Mouse (Mus musculus): ENCODE results near the gene Txlna. TPM values are rescaled to one million over a fixed set of nuclear protein-coding genes. Genes with fewer than 3 reads are reported as not detected.

The Txlna gene
- polyA plus RNA-seq, 1 experiment from 2014 or later, result 30.7 TPM

DNA sequence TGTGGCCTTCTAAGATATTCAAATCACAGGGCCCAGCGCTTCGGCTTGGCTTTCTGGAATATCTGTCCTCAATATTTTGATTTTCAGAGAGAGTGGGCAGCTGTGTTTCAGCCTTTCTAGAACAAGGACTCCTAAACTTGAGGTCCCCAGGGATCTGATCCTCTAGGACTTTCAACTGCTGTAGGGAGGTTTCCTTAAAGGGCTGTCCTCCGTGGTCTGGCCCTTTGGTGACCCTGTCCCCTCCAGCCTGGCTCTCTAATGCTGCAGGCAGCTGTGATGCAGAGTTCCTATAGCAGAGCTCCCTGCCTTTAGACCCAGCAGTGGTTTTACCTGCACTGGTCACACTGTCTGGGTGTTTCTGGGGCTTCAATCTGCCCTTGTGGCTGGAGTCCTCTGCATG lies 24.2 kb downstream of the Txlna start:
- WGBS (ENCODE audit: insufficient replicate concordance), result 81% methylated on average over 3 of the region's 3 CpGs
- no peak for DNase-seq

GRCm38 (mm10) chr4:129615801-129616290 lies 25.0 kb downstream of the Txlna start:
- DNase-seq (no peak), ATAC-seq (ENCODE audit: low read depth) (no peak)
- Histone ChIP-seq H3K36me3 (peaks cover 16% of the 10 kb centered on the region), H3K4me1 (replicated peaks) (peaks cover 21% of the 10 kb centered on the region), H3K9me3 (replicated peaks) (no peaks in the 10 kb centered on the region), H3K27me3 (no peaks in the 10 kb centered on the region), H3K4me2 (no peak overlapping the region), H3K9ac (no peak overlapping the region), H3K27ac (no peak overlapping the region), H3K4me3 (replicated peaks) (no peak overlapping the region)
- WGBS (ENCODE audit: insufficient replicate concordance), result 80% methylated on average over 9 of the region's 9 CpGs

More for the DNA sequence above, 24.2 kb downstream of the Txlna start:
- peaks cover 16% of the 10 kb centered on the region for H3K36me3 ChIP-seq
- no peaks in the 10 kb centered on the region for H3K27me3 ChIP-seq
- H3K4me3 ChIP-seq (replicated peaks), result no peak overlapping the region
- no peak overlapping the region for H3K4me2 ChIP-seq
- no peak overlapping the region for H3K27ac ChIP-seq
- ATAC-seq (ENCODE audit: low read depth), result no peak
- H3K9me3 ChIP-seq (replicated peaks), result no peaks in the 10 kb centered on the region
- peaks cover 27% of the 10 kb centered on the region for H3K4me1 ChIP-seq (replicated peaks)
- H3K9ac ChIP-seq, result no peak overlapping the region

GRCm38 (mm10) chr4:129614093-129614492 lies 26.8 kb downstream of the Txlna start, which contains the start of gene Dcdc2b:
Gene Dcdc2b (minus strand): TSS chr4:129614257.
- Histone ChIP-seq H3K9me3 (replicated peaks) (no peaks in the 10 kb centered on the region), H3K36me3 (peaks cover 29% of the 10 kb centered on the region), H3K27me3 (no peaks in the 10 kb centered on the region), H3K4me2 (no peak within 1 kb of the TSS), H3K27ac (no peak within 1 kb of the TSS), H3K4me3 (replicated peaks) (no peak within 1 kb of the TSS), H3K4me1 (replicated peaks) (peaks cover 21% of the 10 kb centered on the region), H3K9ac (no peak within 1 kb of the TSS)
- WGBS (ENCODE audit: insufficient replicate concordance), result 79% methylated on average over 6 of the region's 6 CpGs
- DNase-seq (no peak), ATAC-seq (ENCODE audit: low read depth) (no peak)

DNA sequence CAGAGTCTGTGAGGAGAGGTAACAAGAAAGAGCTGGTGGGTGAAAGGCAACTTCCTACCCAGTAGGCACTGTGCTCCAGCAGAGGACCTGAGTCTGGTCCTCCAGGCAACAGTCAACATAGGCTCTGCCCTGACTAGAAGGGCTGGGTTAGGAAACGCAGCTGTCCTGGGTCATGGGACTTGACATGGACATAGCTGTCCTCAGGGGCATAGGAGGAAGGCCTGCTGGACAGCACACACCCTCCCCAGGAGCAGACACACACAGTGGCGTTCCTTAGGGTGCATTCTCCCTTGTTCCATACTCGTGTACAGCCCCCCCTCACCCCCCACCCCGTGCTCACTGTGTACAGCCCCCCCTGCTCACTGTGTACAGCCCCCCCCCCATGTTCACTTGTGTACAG lies 30.4 kb downstream of the Txlna start:
- ATAC-seq (ENCODE audit: low read depth) (no peak), DNase-seq (no peak)
- Histone ChIP-seq H3K4me1 (replicated peaks) (peaks cover 18% of the 10 kb centered on the region), H3K27ac (no peak overlapping the region), H3K9ac (no peak overlapping the region), H3K9me3 (replicated peaks) (no peaks in the 10 kb centered on the region), H3K4me3 (replicated peaks) (no peak overlapping the region), H3K36me3 (peaks cover 43% of the 10 kb centered on the region), H3K27me3 (no peaks in the 10 kb centered on the region), H3K4me2 (no peak overlapping the region)
- 67% methylated on average over 4 of the region's 4 CpGs for WGBS (ENCODE audit: insufficient replicate concordance)

DNA sequence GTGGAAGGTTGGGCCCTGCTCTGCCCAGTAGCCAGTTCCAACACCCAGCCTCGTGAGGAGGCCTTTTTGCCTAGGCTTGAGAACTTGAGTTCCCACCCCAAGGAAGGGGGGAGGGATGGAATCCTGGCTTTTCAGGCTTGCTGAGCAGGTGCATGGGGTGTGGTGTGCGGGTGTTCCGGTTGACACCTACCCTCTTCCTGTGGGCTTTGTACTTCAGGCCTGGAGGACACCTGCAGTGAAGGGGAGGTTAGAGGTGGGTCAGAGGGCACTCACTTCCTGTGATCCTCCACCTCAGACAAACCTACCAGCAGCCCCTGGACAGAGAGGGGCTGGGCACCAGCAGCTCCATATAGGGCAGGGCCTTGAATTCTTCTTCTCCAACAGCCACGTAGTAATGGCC lies 30.8 kb downstream of the Txlna start:
- DNase-seq (no peak), ATAC-seq (ENCODE audit: low read depth) (no peak)
- Histone ChIP-seq H3K4me1 (replicated peaks) (peaks cover 18% of the 10 kb centered on the region), H3K27ac (no peak overlapping the region), H3K4me2 (no peak overlapping the region), H3K27me3 (no peaks in the 10 kb centered on the region), H3K9me3 (replicated peaks) (no peaks in the 10 kb centered on the region), H3K36me3 (peaks cover 46% of the 10 kb centered on the region), H3K4me3 (replicated peaks) (no peak overlapping the region), H3K9ac (no peak overlapping the region)
- WGBS (ENCODE audit: insufficient replicate concordance), result 80% methylated on average over 4 of the region's 4 CpGs

GRCm38 (mm10) chr4:129609139-129609631 lies 31.7 kb downstream of the Txlna start:
- Histone ChIP-seq H3K4me2 (no peak overlapping the region), H3K4me1 (replicated peaks) (peaks cover 18% of the 10 kb centered on the region), H3K36me3 (peaks cover 55% of the 10 kb centered on the region), H3K9ac (no peak overlapping the region), H3K27ac (peak overlapping the region; percentile 47; the same call in 1 of the 2 replicates), H3K27me3 (no peaks in the 10 kb centered on the region), H3K4me3 (replicated peaks) (no peak overlapping the region), H3K9me3 (replicated peaks) (no peaks in the 10 kb centered on the region)
- ATAC-seq (ENCODE audit: low read depth), result no peak
- DNase-seq, result no peak
- WGBS (ENCODE audit: insufficient replicate concordance), result 72% methylated on average over 12 of the region's 12 CpGs

DNA sequence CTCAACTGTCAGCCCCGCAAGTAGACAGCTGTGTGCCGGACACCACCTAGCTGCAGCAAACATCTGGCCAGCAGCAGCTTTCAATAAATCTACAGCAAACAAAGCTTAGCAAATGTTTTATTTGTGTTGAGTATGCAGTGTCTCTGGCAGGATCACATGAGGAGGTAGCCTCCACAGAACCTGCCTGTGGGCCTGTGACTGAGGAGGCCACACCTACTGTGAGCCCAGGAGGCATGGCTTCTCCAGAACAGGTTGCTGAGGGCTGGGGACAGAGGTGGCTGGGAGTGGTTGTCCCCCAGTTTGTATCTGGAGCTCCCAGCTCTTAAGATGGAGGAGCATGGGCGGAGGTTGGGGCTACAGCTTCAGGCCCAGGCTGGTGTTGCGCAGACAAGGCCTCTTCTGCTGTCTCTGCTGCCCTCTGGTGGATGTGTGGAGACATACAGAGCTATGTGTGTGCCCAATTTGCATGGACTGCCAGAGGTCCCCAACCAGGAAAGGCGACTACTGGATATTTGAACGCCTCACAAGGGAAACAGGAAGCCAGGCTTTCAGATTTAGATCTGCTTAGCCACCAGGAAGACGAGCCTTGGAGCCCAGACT lies 32.3 kb downstream of the Txlna start:
- Histone ChIP-seq H3K4me1 (replicated peaks) (peaks cover 22% of the 10 kb centered on the region), H3K4me2 (no peak overlapping the region), H3K27me3 (no peaks in the 10 kb centered on the region), H3K27ac (peak overlapping the region; percentile 73), H3K9me3 (replicated peaks) (no peaks in the 10 kb centered on the region), H3K4me3 (replicated peaks) (no peak overlapping the region), H3K9ac (peak overlapping the region; percentile 11; the same call in 1 of the 2 replicates), H3K36me3 (peaks cover 61% of the 10 kb centered on the region)
- ATAC-seq (ENCODE audit: low read depth), result peak; percentile 94
- DNase-seq, result peak; percentile 75
- 35% methylated on average over 7 of the region's 7 CpGs for WGBS (ENCODE audit: insufficient replicate concordance)

DNA sequence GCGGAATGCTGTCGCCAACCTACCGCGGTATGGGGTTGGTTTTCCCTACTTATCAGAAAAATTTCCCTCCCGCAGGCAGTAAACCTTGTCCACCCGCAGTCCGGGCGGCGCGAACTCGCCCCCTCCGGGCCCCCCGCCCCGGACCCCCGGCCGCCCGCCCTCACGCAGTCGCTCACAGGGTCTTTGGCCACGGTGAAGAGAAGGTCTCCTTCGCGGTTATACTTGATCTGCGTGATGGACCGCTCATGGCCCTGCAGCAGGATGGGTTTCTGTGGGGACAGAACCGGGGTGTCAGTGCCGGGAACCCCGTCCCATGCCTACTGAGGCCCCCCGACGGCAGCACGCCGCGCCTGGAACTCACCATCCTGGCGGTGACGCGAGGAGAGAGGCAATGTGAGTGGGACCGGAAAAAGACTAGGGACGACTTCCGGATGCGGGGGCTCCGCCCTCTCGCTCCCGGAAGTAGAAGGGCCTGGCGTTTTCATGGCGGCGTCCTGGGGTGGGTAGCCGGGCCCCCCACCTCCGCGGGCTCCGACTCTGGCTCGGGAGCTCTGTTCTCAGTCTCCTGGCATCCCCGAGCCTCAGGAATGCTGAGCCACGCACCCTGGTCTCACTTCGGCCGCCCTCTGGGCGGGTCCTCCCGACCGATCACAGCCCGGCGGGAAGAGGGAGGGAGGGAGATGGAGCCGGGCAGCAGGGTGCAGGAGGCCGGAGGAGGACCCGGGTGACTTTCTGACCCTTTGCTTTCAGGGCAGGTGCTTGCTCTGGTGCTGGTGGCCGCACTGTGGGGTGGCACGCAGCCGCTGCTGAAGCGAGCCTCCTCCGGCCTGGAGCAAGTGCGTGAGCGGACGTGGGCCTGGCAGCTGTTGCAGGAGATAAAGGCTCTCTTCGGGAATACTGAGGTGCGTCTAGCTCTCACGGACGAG lies 40.4 kb downstream of the Txlna start, which contains the start of the genes Eif3i and Tmem234:
Gene Eif3i, minus strand, starts transcription at position 416 of the 926 bp plus-strand sequence.
Gene Tmem234, plus strand, starts transcription at position 436 of the 926 bp plus-strand sequence.
- peak; percentile 75 for DNase-seq
- peaks cover 68% of the 10 kb centered on the region for H3K36me3 ChIP-seq
- H3K9me3 ChIP-seq (replicated peaks), result no peaks in the 10 kb centered on the region
- ATAC-seq (ENCODE audit: low read depth), result peak; percentile 93
- H3K27ac ChIP-seq, result peak within 1 kb of the TSS; percentile 92
- H3K4me3 ChIP-seq (replicated peaks), result peak within 1 kb of the TSS; percentile 97
- H3K27me3 ChIP-seq, result no peaks in the 10 kb centered on the region
- WGBS (ENCODE audit: insufficient replicate concordance), result under 1% methylated on average over 74 of the region's 74 CpGs
- H3K9ac ChIP-seq, result peak within 1 kb of the TSS; percentile 96
- H3K4me1 ChIP-seq (replicated peaks), result peaks cover 40% of the 10 kb centered on the region
- peak within 1 kb of the TSS; percentile 91 for H3K4me2 ChIP-seq

- Histone ChIP-seq H3K36me3 (peaks cover 36% of the 10 kb centered on the region), H3K27ac (peak overlapping the region; percentile 86), H3K4me1 (replicated peaks) (peaks cover 56% of the 10 kb centered on the region), H3K4me3 (replicated peaks) (no peak overlapping the region; the same call in 1 of the 2 replicates), H3K9me3 (replicated peaks) (no peaks in the 10 kb centered on the region), H3K4me2 (peak overlapping the region; percentile 48), H3K27me3 (no peaks in the 10 kb centered on the region), H3K9ac (peak overlapping the region; percentile 42)
- WGBS (ENCODE audit: insufficient replicate concordance), result 38% methylated on average over 4 of the region's 4 CpGs
- ATAC-seq (ENCODE audit: low read depth) (peak; percentile 81), DNase-seq (peak; percentile 38)
Measured at GRCm38 (mm10) chr4:129588865-129589264, 52.0 kb downstream of the Txlna start.

GRCm38 (mm10) chr4:129586943-129587342 lies 53.9 kb downstream of the Txlna start:
- DNase-seq, result no peak
- Histone ChIP-seq H3K4me2 (no peak overlapping the region), H3K9ac (no peak overlapping the region), H3K27me3 (no peaks in the 10 kb centered on the region), H3K4me3 (replicated peaks) (no peak overlapping the region), H3K9me3 (replicated peaks) (no peaks in the 10 kb centered on the region), H3K4me1 (replicated peaks) (peaks cover 56% of the 10 kb centered on the region), H3K27ac (peak overlapping the region; percentile 86), H3K36me3 (peaks cover 17% of the 10 kb centered on the region)
- WGBS (ENCODE audit: insufficient replicate concordance), result 63% methylated on average over 1 of the region's 1 CpGs
- ATAC-seq (ENCODE audit: low read depth), result no peak

- WGBS (ENCODE audit: insufficient replicate concordance), result 27% methylated on average over 9 of the region's 9 CpGs
- H3K27me3 ChIP-seq, result no peaks in the 10 kb centered on the region
- peak overlapping the region; percentile 68 for H3K9ac ChIP-seq
- DNase-seq, result no peak
- peaks cover 5% of the 10 kb centered on the region for H3K36me3 ChIP-seq
- H3K27ac ChIP-seq, result peak overlapping the region; percentile 87
- H3K4me3 ChIP-seq (replicated peaks), result peak overlapping the region; percentile 64
- ATAC-seq (ENCODE audit: low read depth), result peak; percentile 71
- no peaks in the 10 kb centered on the region for H3K9me3 ChIP-seq (replicated peaks)
- H3K4me1 ChIP-seq (replicated peaks), result peaks cover 54% of the 10 kb centered on the region
- H3K4me2 ChIP-seq, result peak overlapping the region; percentile 84
Measured at GRCm38 (mm10) chr4:129585773-129586172, 55.1 kb downstream of the Txlna start.

All from liver, embryonic 13.5 days (tissue).